Mouse (Mus musculus) heart, postnatal 0 days (tissue): ENCODE measurements around the gene Mctp1.

ENCODE experiments used
- CTCF ChIP-seq: IDR thresholded peaks from 2 replicates; pipeline ENCODE4 v1.5.1; 2016; ENCODE audit warnings: antibody characterized with exemption, control low read depth, low read depth
- EP300 ChIP-seq: IDR thresholded peaks from 2 replicates; pipeline ENCODE4 v1.6.1; 2016; ENCODE audit warnings: antibody characterized with exemption, low read depth

GRCm38 (mm10) chr13:76879008-76879407 is 494.7 kb downstream of the Mctp1 start:
- TF ChIP-seq EP300: no peak
- TF ChIP-seq CTCF: no peak
